Mouse (Mus musculus): Measurements from ENCODE around the gene Olfr196. TPM values are rescaled to one million over a fixed set of nuclear protein-coding genes. Genes with fewer than 3 reads are reported as not detected.

Olfr196 gene
- polyA plus RNA-seq, 1 experiment, result not detected

DNA sequence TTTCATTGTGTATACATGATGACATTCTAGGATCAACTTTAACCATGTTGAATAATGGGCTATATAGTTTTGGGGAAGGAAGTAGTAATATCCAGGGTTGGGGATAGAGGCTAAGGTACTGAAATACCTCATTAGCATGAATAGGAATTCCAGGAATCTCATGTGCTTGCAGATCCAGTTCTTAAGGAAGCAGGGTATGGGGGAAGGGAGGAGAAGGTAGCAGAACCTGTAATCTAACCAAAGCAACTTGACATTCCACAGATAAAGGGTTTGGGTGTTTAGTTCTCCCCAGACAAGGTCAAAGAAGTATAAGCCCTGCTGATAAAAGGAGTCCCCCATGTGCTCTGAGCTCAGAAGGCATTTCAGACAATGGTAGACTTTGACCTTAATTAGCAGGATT is 29.1 kb downstream of the Olfr196 start:
- H3K27me3 ChIP-seq (ENCODE audit: control insufficient read depth, insufficient read depth, insufficient read length), result no peaks in the 10 kb centered on the region
- H3K36me3 ChIP-seq (ENCODE audit: control insufficient read depth, insufficient read depth), result no peaks in the 10 kb centered on the region
- TF ChIP-seq MYOG (IDR thresholded peaks at IDR 0.05; ENCODE audit: control insufficient read depth in 1 of 3, insufficient read depth in 1 of 3, insufficient read length in 2 of 3, low read depth in 2 of 3) (no peak), CEBPB (IDR thresholded peaks at IDR 0.05; ENCODE audit: insufficient read depth, poor library complexity, severe bottlenecking) (no peak), E2F4 (IDR thresholded peaks at IDR 0.05; ENCODE audit: insufficient read depth) (no peak), REST (IDR thresholded peaks at IDR 0.05; ENCODE audit: insufficient read depth, insufficient read length) (no peak), TCF12 (IDR thresholded peaks at IDR 0.05; ENCODE audit: insufficient read depth, poor library complexity, severe bottlenecking) (no peak), USF1 (IDR thresholded peaks at IDR 0.05; ENCODE audit: low read depth) (no peak), SRF (IDR thresholded peaks at IDR 0.05; ENCODE audit: control insufficient read depth, insufficient read length, low read depth) (no peak), MAX (IDR thresholded peaks at IDR 0.05; ENCODE audit: low read depth) (no peak), TCF3 (IDR thresholded peaks at IDR 0.05; ENCODE audit: insufficient read length, low read depth) (no peak), POLR2AphosphoS2 (IDR thresholded peaks at IDR 0.05; ENCODE audit: insufficient read length, low read depth) (no peak), MYOD1 (IDR thresholded peaks at IDR 0.05; ENCODE audit: control insufficient read depth in 1 of 3, insufficient read length in 2 of 3, low read depth in 2 of 3) (no peak), POLR2A (IDR thresholded peaks at IDR 0.05; ENCODE audit: insufficient read length, low read depth) (no peak)
- H3K79me2 ChIP-seq (ENCODE audit: control insufficient read depth, insufficient read depth), result no peaks in the 10 kb centered on the region
- no peak overlapping the region for H3K4me3 ChIP-seq
- no peak overlapping the region for H3ac ChIP-seq (ENCODE audit: control insufficient read depth, insufficient read length)
- H3K4me2 ChIP-seq (ENCODE audit: low read depth), result no peak overlapping the region

DNA sequence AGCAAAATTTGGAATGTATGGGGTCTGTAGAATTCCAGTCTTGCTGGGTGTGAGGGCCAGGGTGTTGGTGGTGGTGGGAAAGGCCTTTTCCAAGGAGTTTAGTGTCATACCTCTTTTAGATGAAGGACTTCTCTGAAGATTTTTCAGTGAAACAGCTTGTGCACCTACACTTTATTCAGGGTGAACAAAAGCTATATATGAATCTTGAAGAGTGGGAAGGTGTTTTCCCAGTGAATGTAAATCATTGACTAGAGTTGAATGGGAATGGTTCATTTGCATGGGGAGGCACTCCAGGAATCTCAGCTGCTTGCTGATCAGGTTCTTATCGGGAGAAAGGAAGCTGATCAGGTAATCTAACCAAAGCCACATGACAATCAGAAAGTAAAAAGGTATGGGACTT is 39.5 kb downstream of the Olfr196 start:
- Histone ChIP-seq H3K4me2 (ENCODE audit: low read depth) (no peak overlapping the region), H3K4me3 (no peak overlapping the region)
- TF ChIP-seq E2F4 (IDR thresholded peaks at IDR 0.05; ENCODE audit: insufficient read depth) (no peak), MYOD1 (IDR thresholded peaks at IDR 0.05; ENCODE audit: control insufficient read depth in 1 of 3, insufficient read length in 2 of 3, low read depth in 2 of 3) (no peak), TCF3 (IDR thresholded peaks at IDR 0.05; ENCODE audit: insufficient read length, low read depth) (no peak), CEBPB (IDR thresholded peaks at IDR 0.05; ENCODE audit: insufficient read depth, poor library complexity, severe bottlenecking) (no peak), MYOG (IDR thresholded peaks at IDR 0.05; ENCODE audit: control insufficient read depth in 1 of 3, insufficient read depth in 1 of 3, insufficient read length in 2 of 3, low read depth in 2 of 3) (no peak), USF1 (IDR thresholded peaks at IDR 0.05; ENCODE audit: low read depth) (no peak), REST (IDR thresholded peaks at IDR 0.05; ENCODE audit: insufficient read depth, insufficient read length) (no peak), TCF12 (IDR thresholded peaks at IDR 0.05; ENCODE audit: insufficient read depth, poor library complexity, severe bottlenecking) (no peak), SRF (IDR thresholded peaks at IDR 0.05; ENCODE audit: control insufficient read depth, insufficient read length, low read depth) (no peak), POLR2AphosphoS2 (IDR thresholded peaks at IDR 0.05; ENCODE audit: insufficient read length, low read depth) (no peak), POLR2A (IDR thresholded peaks at IDR 0.05; ENCODE audit: insufficient read length, low read depth) (no peak), MAX (IDR thresholded peaks at IDR 0.05; ENCODE audit: low read depth) (no peak)

DNA sequence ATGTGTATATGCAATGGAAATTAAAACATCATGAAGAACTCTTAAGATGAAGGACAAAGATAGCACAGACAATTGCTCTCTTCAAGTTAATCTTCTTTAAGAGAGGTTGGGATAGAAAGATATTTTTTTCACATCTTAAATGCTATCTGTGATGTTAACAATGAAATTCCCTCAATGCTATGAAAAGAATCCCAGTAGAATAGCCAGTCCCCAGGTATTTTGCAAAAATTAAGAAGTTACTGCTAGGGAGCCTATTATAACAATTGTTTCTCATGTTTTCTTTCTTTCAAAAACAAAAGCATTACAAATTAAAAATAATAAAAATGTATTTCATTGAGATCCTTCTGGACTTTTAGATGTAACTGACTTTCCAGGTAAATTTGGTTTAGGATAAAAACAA is 49.3 kb downstream of the Olfr196 start, which contains the start of gene Olfr194:
Olfr194 (minus strand) TSS at position 101 of the 400 bp plus-strand sequence.
- Histone ChIP-seq H3K27me3 (ENCODE audit: control insufficient read depth, insufficient read depth, insufficient read length) (no peaks in the 10 kb centered on the region), H3ac (ENCODE audit: control insufficient read depth, insufficient read length) (no peak within 1 kb of the TSS), H3K4me2 (ENCODE audit: low read depth) (no peak within 1 kb of the TSS), H3K79me2 (ENCODE audit: control insufficient read depth, insufficient read depth) (no peaks in the 10 kb centered on the region), H3K4me3 (no peak within 1 kb of the TSS), H3K36me3 (ENCODE audit: control insufficient read depth, insufficient read depth) (no peaks in the 10 kb centered on the region)
- no peak for TF ChIP-seq TCF3 (IDR thresholded peaks at IDR 0.05; ENCODE audit: insufficient read length, low read depth)
- TF ChIP-seq E2F4 (IDR thresholded peaks at IDR 0.05; ENCODE audit: insufficient read depth), result no peak
- TF ChIP-seq POLR2A (IDR thresholded peaks at IDR 0.05; ENCODE audit: insufficient read length, low read depth), result no peak
- no peak for TF ChIP-seq SRF (IDR thresholded peaks at IDR 0.05; ENCODE audit: control insufficient read depth, insufficient read length, low read depth)
- TF ChIP-seq USF1 (IDR thresholded peaks at IDR 0.05; ENCODE audit: low read depth), result no peak
- TF ChIP-seq MAX (IDR thresholded peaks at IDR 0.05; ENCODE audit: low read depth), result no peak
- no peak for TF ChIP-seq TCF12 (IDR thresholded peaks at IDR 0.05; ENCODE audit: insufficient read depth, poor library complexity, severe bottlenecking)
- no peak for TF ChIP-seq MYOG (IDR thresholded peaks at IDR 0.05; ENCODE audit: control insufficient read depth in 1 of 3, insufficient read depth in 1 of 3, insufficient read length in 2 of 3, low read depth in 2 of 3)
- TF ChIP-seq MYOD1 (IDR thresholded peaks at IDR 0.05; ENCODE audit: control insufficient read depth in 1 of 3, insufficient read length in 2 of 3, low read depth in 2 of 3), result no peak
- TF ChIP-seq CEBPB (IDR thresholded peaks at IDR 0.05; ENCODE audit: insufficient read depth, poor library complexity, severe bottlenecking), result no peak
- no peak for TF ChIP-seq REST (IDR thresholded peaks at IDR 0.05; ENCODE audit: insufficient read depth, insufficient read length)
- TF ChIP-seq POLR2AphosphoS2 (IDR thresholded peaks at IDR 0.05; ENCODE audit: insufficient read length, low read depth), result no peak

More for the DNA sequence above, 39.5 kb downstream of the Olfr196 start:
- H3ac ChIP-seq (ENCODE audit: control insufficient read depth, insufficient read length), result no peak overlapping the region
- H3K27me3 ChIP-seq (ENCODE audit: control insufficient read depth, insufficient read depth, insufficient read length), result no peaks in the 10 kb centered on the region
- H3K79me2 ChIP-seq (ENCODE audit: control insufficient read depth, insufficient read depth), result no peaks in the 10 kb centered on the region
- H3K36me3 ChIP-seq (ENCODE audit: control insufficient read depth, insufficient read depth), result no peaks in the 10 kb centered on the region

Other genes with a start within 250 kb of the Olfr196 start
- not detected for gene Olfr181, start 241.7 kb downstream of the Olfr196 start, polyA plus RNA-seq (2012; fragmentation: generic; extraction: Trizol)
- not detected for gene Olfr180, start 241.1 kb downstream of the Olfr196 start, polyA plus RNA-seq (2012; fragmentation: generic; extraction: Trizol)
- gene Olfr183, start 175.1 kb downstream of the Olfr196 start, polyA plus RNA-seq (2012; fragmentation: generic; extraction: Trizol), result not detected
- not detected for gene Olfr186, start 140.2 kb downstream of the Olfr196 start, polyA plus RNA-seq (2012; fragmentation: generic; extraction: Trizol)
- gene Olfr187, start 130.7 kb downstream of the Olfr196 start, polyA plus RNA-seq (2012; fragmentation: generic; extraction: Trizol), result not detected
- gene Olfr190, start 92.4 kb downstream of the Olfr196 start, polyA plus RNA-seq (2012; fragmentation: generic; extraction: Trizol), result not detected
- gene Olfr191, start 80.6 kb downstream of the Olfr196 start, polyA plus RNA-seq (2012; fragmentation: generic; extraction: Trizol), result not detected
- gene Olfr193, start 58.6 kb downstream of the Olfr196 start, polyA plus RNA-seq (2012; fragmentation: generic; extraction: Trizol), result not detected
- not detected for gene Olfr194, start 49.4 kb downstream of the Olfr196 start, polyA plus RNA-seq (2012; fragmentation: generic; extraction: Trizol)
- gene Olfr195, start 23.4 kb downstream of the Olfr196 start, polyA plus RNA-seq (2012; fragmentation: generic; extraction: Trizol), result not detected
- not detected for gene Olfr198, start 33.1 kb upstream of the Olfr196 start, polyA plus RNA-seq (2012; fragmentation: generic; extraction: Trizol)
- gene Olfr199, start 49.3 kb upstream of the Olfr196 start, polyA plus RNA-seq (2012; fragmentation: generic; extraction: Trizol), result not detected
- gene Olfr201, start 102.2 kb upstream of the Olfr196 start, polyA plus RNA-seq (2012; fragmentation: generic; extraction: Trizol), result not detected
- gene Olfr202, start 116.3 kb upstream of the Olfr196 start, polyA plus RNA-seq (2012; fragmentation: generic; extraction: Trizol), result not detected
- not detected for gene Olfr203, start 128.4 kb upstream of the Olfr196 start, polyA plus RNA-seq (2012; fragmentation: generic; extraction: Trizol)
- gene Olfr204, start 147.8 kb upstream of the Olfr196 start, polyA plus RNA-seq (2012; fragmentation: generic; extraction: Trizol), result not detected
- gene Olfr205, start 160.7 kb upstream of the Olfr196 start, polyA plus RNA-seq (2012; fragmentation: generic; extraction: Trizol), result not detected
- not detected for gene Olfr206, start 178.8 kb upstream of the Olfr196 start, polyA plus RNA-seq (2012; fragmentation: generic; extraction: Trizol)
- gene Olfr209, start 193.5 kb upstream of the Olfr196 start, polyA plus RNA-seq (2012; fragmentation: generic; extraction: Trizol), result not detected
- not detected for gene Gabrr3, start 236.9 kb upstream of the Olfr196 start, polyA plus RNA-seq (2012; fragmentation: generic; extraction: Trizol)